Mouse (Mus musculus): ENCODE results near the gene Mfsd8. TPM values are rescaled to one million over a fixed set of nuclear protein-coding genes. Genes with fewer than 3 reads are reported as not detected.

The Mfsd8 gene
- 1 to 10 TPM in 1 of 2 experiments, under 1 TPM in 1; 0.18 to 1.9 TPM for polyA plus RNA-seq (2012; fragmentation: generic; extraction: Trizol)

GRCm38 (mm10) chr3:40846473-40846956 lies at the start of gene Mfsd8:
Mfsd8 (minus strand) TSS chr3:40846886.

GRCm38 (mm10) chr3:40846957-40847017 lies 101 bp upstream of the Mfsd8 start, which contains the start of gene Abhd18:
Abhd18 (plus strand) TSS chr3:40846970.

GRCm38 (mm10) chr3:40799530-40800372 lies 46.9 kb downstream of the Mfsd8 start, which contains the start of gene Plk4:
Plk4 (plus strand) TSS chr3:40800019.

Other genes with a start within 250 kb of the Mfsd8 start
- not detected for gene Slc25a31, start 138.0 kb downstream of the Mfsd8 start, polyA plus RNA-seq (2012; fragmentation: generic; extraction: Trizol)
- 1 to 10 TPM; 1.0 to 3.5 TPM for gene Hspa4l, start 102.4 kb downstream of the Mfsd8 start, polyA plus RNA-seq (2012; fragmentation: generic; extraction: Trizol)
- gene Plk4, start 46.9 kb downstream of the Mfsd8 start, polyA plus RNA-seq (2012; fragmentation: generic; extraction: Trizol), result 1 to 10 TPM; 2.3 to 5.7 TPM
- 1 to 10 TPM in 1 of 2 experiments, under 1 TPM in 1; 0.06 to 1.5 TPM for gene Abhd18, start 84 bp upstream of the Mfsd8 start, polyA plus RNA-seq (2012; fragmentation: generic; extraction: Trizol)
- gene 1700034I23Rik, start 55.7 kb upstream of the Mfsd8 start, polyA plus RNA-seq (2012; fragmentation: generic; extraction: Trizol), result under 1 TPM in 1 of 2 experiments, not detected in 1; 0.06 TPM
- 1 to 10 TPM; 1.5 to 3.6 TPM for gene Larp1b, start 102.9 kb upstream of the Mfsd8 start, polyA plus RNA-seq (2012; fragmentation: generic; extraction: Trizol)
- 10 to 100 TPM; 12.4 to 35.2 TPM for gene Pgrmc2, start 236.2 kb upstream of the Mfsd8 start, polyA plus RNA-seq (2012; fragmentation: generic; extraction: Trizol)

Data from C3H10T1/2 (cell line).